Mouse (Mus musculus): Measurements from ENCODE around the gene 1700001P01Rik. TPM values are rescaled to one million over a fixed set of nuclear protein-coding genes. Genes with fewer than 3 reads are reported as not detected.

The 1700001P01Rik gene
- total RNA-seq, 2 experiments from 2014 or later = 1.3 to 2.4 TPM

GRCm38 (mm10) chr11:97728311-97728710 is 47.4 kb downstream of the 1700001P01Rik start:
- no peak for DNase-seq (ENCODE audit: low spot score in 2 of 2)
- Histone ChIP-seq H3K27ac (no peak overlapping the region), H3K4me3 (no peak overlapping the region)
- no peak for TF ChIP-seq CTCF (conservative IDR thresholded peaks at IDR 0.05)

- no peak for DNase-seq (ENCODE audit: low spot score in 2 of 2)
- no peak overlapping the region for H3K4me3 ChIP-seq
- H3K27ac ChIP-seq = no peak overlapping the region
- no peak for TF ChIP-seq CTCF (conservative IDR thresholded peaks at IDR 0.05)
These were observed 52.0 kb downstream of the 1700001P01Rik start for GRCm38 (mm10) chr11:97723709-97724108.

Small RNA genes lying within 50 kb of the gene (microRNA-seq; reads per million reads assigned to microRNA genes)
- gene Mir8102 = 0 reads per million in 2 experiments

Other genes starting within 250 kb of the 1700001P01Rik start
- gene Srcin1, start 199.7 kb downstream of the 1700001P01Rik start, total RNA-seq (2021) = 100 to 1,000 TPM; 226 to 232 TPM
- gene Epop, start 146.2 kb downstream of the 1700001P01Rik start, total RNA-seq (2021) = 10 to 100 TPM; 34.1 to 35.1 TPM
- 100 to 1,000 TPM; 122 to 124 TPM for gene Mllt6, start 112.5 kb downstream of the 1700001P01Rik start, total RNA-seq (2021)
- gene Cisd3, start 90.1 kb downstream of the 1700001P01Rik start, total RNA-seq (2021) = 10 to 100 TPM; 45.5 to 49.3 TPM
- gene Pcgf2, start 75.4 kb downstream of the 1700001P01Rik start, total RNA-seq (2021) = 10 to 100 TPM; 29.1 to 31.1 TPM
- 100 to 1,000 TPM; 128 to 133 TPM for gene Psmb3, start 72.5 kb downstream of the 1700001P01Rik start, total RNA-seq (2021)
- gene Pip4k2b, start 31.2 kb downstream of the 1700001P01Rik start, total RNA-seq (2021) = 100 to 1,000 TPM; 106 to 109 TPM
- 10 to 100 TPM; 20.1 to 20.6 TPM for gene Cwc25, start 9.4 kb downstream of the 1700001P01Rik start, total RNA-seq (2021)
- 100 to 1,000 TPM; 361 to 374 TPM for gene Rpl23, start 6.5 kb upstream of the 1700001P01Rik start, total RNA-seq (2021)
- 10 to 100 TPM; 88.1 to 91.4 TPM for gene Lasp1, start 23.1 kb upstream of the 1700001P01Rik start, total RNA-seq (2021)
- gene B230217C12Rik, start 64.9 kb upstream of the 1700001P01Rik start, total RNA-seq (2021) = 10 to 100 TPM; 67.8 to 72.6 TPM
- 1 to 10 TPM; 1.2 to 1.8 TPM for gene Fbxo47, start 108.2 kb upstream of the 1700001P01Rik start, total RNA-seq (2021)
- gene Plxdc1, start 210.5 kb upstream of the 1700001P01Rik start, total RNA-seq (2021) = 10 to 100 TPM in 1 of 2 experiments, 1 to 10 TPM in 1; 9.0 to 10.3 TPM
- gene Arl5c, start 220.3 kb upstream of the 1700001P01Rik start, total RNA-seq (2021) = 1 to 10 TPM; 1.4 to 1.7 TPM
- gene Cacnb1, start 247.1 kb upstream of the 1700001P01Rik start, total RNA-seq (2021) = 100 to 1,000 TPM; 139 to 142 TPM